Mouse (Mus musculus): ENCODE results near the gene Rarres2. TPM values are rescaled to one million over a fixed set of nuclear protein-coding genes. Genes with fewer than 3 reads are reported as not detected.

Rarres2 gene
- polyA plus RNA-seq, 1 experiment from 2014 or later, result 8.2 TPM

DNA sequence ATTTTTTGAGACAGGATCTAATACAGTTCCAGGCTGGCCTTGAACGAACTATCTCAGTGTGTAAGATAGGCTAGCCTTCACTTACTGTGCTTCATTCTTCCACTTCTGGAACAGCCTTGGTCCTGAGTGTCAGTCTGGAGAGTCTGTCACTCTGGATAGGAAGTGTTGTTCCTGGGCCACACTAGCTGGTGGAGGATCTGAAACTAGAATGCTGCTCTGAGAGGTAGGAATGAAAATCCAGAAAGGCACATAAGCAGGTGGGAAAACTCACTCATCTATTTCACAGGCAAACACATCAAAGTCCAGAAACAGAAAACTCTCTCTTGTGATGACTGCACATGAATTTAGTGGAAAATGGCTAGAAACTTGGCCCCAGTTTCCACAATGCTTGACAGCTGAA is 28.0 kb upstream of the Rarres2 start:
- Histone ChIP-seq H3K9me3 (ENCODE audit: control insufficient read depth, low read length) (peaks cover 25% of the 10 kb centered on the region), H3K4me2 (replicated peaks) (no peak overlapping the region), H3K4me1 (replicated peaks; ENCODE audit: control insufficient read depth, insufficient read depth, low read length) (peaks cover 13% of the 10 kb centered on the region), H3K4me3 (replicated peaks; ENCODE audit: low read length) (no peak overlapping the region), H3K27me3 (ENCODE audit: control insufficient read depth, insufficient read depth, low read length) (no peaks in the 10 kb centered on the region), H3K36me3 (replicated peaks; ENCODE audit: control insufficient read depth, insufficient read depth) (peaks cover 46% of the 10 kb centered on the region), H3K9ac (no peak overlapping the region), H3K27ac (peak overlapping the region; percentile 95)
- ATAC-seq (ENCODE audit: low FRiP score) (no peak), DNase-seq (ENCODE audit: low spot score) (no peak)
- 93% methylated on average over 1 of the region's 1 CpGs for WGBS

DNA sequence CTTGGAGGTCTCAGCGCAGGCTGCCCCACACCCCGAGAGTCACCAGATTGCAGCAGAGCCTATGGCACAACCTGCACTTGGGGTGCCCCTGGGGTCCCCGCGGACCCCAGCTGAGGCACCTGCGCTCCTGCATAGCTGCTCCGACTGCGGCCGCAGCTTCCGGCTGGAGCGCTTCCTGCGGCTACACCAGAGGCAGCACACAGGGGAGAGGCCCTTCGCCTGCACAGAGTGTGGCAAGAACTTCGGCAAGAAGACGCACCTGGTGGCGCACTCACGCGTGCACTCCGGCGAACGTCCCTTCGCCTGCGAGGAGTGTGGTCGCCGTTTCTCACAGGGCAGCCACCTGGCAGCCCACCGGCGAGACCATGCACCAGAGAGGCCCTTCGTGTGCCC is 24.6 kb upstream of the Rarres2 start:
- peaks cover 25% of the 10 kb centered on the region for H3K9me3 ChIP-seq (ENCODE audit: control insufficient read depth, low read length)
- DNase-seq (ENCODE audit: low spot score), result no peak
- no peak overlapping the region for H3K4me3 ChIP-seq (replicated peaks; ENCODE audit: low read length)
- peaks cover 22% of the 10 kb centered on the region for H3K4me1 ChIP-seq (replicated peaks; ENCODE audit: control insufficient read depth, insufficient read depth, low read length)
- peaks cover 51% of the 10 kb centered on the region for H3K36me3 ChIP-seq (replicated peaks; ENCODE audit: control insufficient read depth, insufficient read depth)
- no peak for ATAC-seq (ENCODE audit: low FRiP score)
- no peak overlapping the region for H3K27ac ChIP-seq
- no peak overlapping the region for H3K9ac ChIP-seq
- WGBS, result 96% methylated on average over 27 of the region's 27 CpGs
- H3K27me3 ChIP-seq (ENCODE audit: control insufficient read depth, insufficient read depth, low read length), result no peaks in the 10 kb centered on the region
- H3K4me2 ChIP-seq (replicated peaks), result no peak overlapping the region

DNA sequence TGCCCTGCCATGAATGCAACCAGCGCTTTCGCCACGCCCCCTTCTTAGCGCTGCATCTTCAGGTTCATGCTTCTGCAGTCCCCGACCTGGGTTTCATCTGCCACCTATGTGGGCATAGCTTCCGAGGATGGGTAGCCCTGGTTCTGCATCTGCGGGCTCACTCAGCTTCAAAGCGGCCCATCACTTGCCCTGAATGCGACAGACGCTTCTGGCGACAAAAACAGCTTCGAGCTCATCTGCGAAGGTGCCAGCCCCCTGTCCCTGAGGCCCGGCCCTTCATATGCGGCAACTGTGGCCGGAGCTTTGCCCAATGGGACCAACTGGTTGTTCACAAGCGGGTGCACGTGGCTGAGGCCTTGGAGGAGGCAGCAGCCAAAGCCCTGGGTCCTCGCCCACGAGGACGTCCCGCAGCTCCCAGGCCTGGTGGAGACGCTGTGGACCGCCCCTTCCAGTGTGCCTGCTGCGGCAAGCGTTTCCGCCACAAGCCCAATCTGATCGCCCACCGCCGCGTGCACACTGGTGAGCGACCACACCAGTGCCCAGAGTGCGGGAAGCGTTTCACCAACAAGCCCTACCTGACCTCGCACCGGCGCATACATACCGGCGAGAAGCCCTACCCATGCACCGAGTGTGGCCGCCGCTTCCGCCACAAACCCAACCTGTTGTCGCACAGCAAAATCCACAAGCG is 24.1 kb upstream of the Rarres2 start:
- DNase-seq (ENCODE audit: low spot score) (no peak), ATAC-seq (ENCODE audit: low FRiP score) (no peak)
- no peak overlapping the region for H3K4me3 ChIP-seq (replicated peaks; ENCODE audit: low read length)
- H3K36me3 ChIP-seq (replicated peaks; ENCODE audit: control insufficient read depth, insufficient read depth), result peaks cover 51% of the 10 kb centered on the region
- H3K4me2 ChIP-seq (replicated peaks), result no peak overlapping the region
- WGBS, result 97% methylated on average over 45 of the region's 45 CpGs
- peaks cover 22% of the 10 kb centered on the region for H3K4me1 ChIP-seq (replicated peaks; ENCODE audit: control insufficient read depth, insufficient read depth, low read length)
- peaks cover 25% of the 10 kb centered on the region for H3K9me3 ChIP-seq (ENCODE audit: control insufficient read depth, low read length)
- H3K27ac ChIP-seq, result no peak overlapping the region
- H3K9ac ChIP-seq, result no peak overlapping the region
- no peaks in the 10 kb centered on the region for H3K27me3 ChIP-seq (ENCODE audit: control insufficient read depth, insufficient read depth, low read length)

DNA sequence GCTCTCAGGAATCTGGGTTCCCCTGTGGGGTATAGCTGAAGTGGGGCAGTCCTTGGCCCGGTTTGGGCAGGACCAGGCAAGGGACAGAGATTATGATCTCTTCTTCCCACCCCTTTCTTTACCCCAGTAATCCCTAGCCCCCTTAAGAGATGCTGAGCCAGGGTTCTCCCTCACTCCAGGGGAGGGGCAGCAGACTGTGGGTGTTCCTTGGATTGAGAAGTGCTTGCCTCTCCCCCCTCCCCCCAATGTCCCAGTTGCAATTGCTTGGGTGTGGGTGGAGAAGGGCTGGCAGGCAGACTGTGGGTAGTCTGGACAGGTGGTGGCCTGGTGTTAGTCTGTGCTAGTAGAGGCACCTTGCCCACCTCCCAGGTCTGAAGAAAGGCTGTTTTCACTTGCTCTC is 22.7 kb upstream of the Rarres2 start:
- WGBS, result 85% methylated on average over 1 of the region's 1 CpGs
- H3K4me2 ChIP-seq (replicated peaks), result peak overlapping the region; percentile 72
- H3K27me3 ChIP-seq (ENCODE audit: control insufficient read depth, insufficient read depth, low read length), result no peaks in the 10 kb centered on the region
- ATAC-seq (ENCODE audit: low FRiP score), result no peak
- peaks cover 18% of the 10 kb centered on the region for H3K4me1 ChIP-seq (replicated peaks; ENCODE audit: control insufficient read depth, insufficient read depth, low read length)
- peak overlapping the region; percentile 94; the same call in 1 of the 2 replicates for H3K27ac ChIP-seq
- peak overlapping the region; percentile 70 for H3K4me3 ChIP-seq (replicated peaks; ENCODE audit: low read length)
- DNase-seq (ENCODE audit: low spot score), result no peak
- H3K9ac ChIP-seq, result peak overlapping the region; percentile 82
- peaks cover 50% of the 10 kb centered on the region for H3K36me3 ChIP-seq (replicated peaks; ENCODE audit: control insufficient read depth, insufficient read depth)
- peaks cover 25% of the 10 kb centered on the region for H3K9me3 ChIP-seq (ENCODE audit: control insufficient read depth, low read length)

DNA sequence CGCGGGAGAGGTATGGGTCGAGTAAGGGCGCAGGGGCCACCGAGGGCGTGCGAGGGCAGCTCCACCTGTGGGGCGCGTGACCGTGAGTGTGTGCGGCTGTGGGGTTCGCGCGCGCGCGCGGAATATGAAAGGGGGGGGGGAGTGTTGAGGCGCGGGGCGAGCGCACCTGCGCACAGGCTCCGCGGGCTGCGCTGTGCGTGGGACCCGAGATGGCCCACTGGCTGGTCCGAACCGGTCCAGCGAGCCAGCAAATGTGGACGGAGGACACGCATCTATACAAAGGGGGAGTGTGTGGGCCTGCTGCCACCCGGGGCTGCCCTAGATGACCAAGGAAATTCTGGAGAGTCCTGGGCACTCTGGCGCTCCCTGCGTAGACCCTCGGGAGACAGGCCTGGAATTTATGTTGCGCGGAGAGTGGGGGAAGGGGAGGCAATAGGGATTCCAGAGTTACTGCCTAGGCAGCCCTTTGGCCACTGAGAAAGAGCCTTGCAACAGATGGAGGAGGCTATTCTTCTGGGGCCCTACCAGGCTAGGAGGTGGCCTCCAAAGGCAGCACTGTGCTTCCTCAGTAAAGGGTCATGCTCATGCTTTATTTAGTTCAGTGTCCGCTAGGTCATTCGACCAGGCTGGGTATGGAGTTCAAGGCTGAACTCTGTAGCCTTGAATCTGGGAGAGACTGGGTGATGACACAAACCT is 21.6 kb upstream of the Rarres2 start:
- Histone ChIP-seq H3K4me3 (replicated peaks; ENCODE audit: low read length) (peak overlapping the region; percentile 70), H3K4me1 (replicated peaks; ENCODE audit: control insufficient read depth, insufficient read depth, low read length) (peaks cover 18% of the 10 kb centered on the region), H3K9ac (peak overlapping the region; percentile 82), H3K27ac (peak overlapping the region; percentile 94), H3K36me3 (replicated peaks; ENCODE audit: control insufficient read depth, insufficient read depth) (peaks cover 39% of the 10 kb centered on the region), H3K9me3 (ENCODE audit: control insufficient read depth, low read length) (peaks cover 25% of the 10 kb centered on the region), H3K4me2 (replicated peaks) (peak overlapping the region; percentile 72), H3K27me3 (ENCODE audit: control insufficient read depth, insufficient read depth, low read length) (no peaks in the 10 kb centered on the region)
- WGBS, result 1% methylated on average over 34 of the region's 41 CpGs
- DNase-seq (ENCODE audit: low spot score) (peak; percentile 70), ATAC-seq (ENCODE audit: low FRiP score) (peak; percentile 85)

DNA sequence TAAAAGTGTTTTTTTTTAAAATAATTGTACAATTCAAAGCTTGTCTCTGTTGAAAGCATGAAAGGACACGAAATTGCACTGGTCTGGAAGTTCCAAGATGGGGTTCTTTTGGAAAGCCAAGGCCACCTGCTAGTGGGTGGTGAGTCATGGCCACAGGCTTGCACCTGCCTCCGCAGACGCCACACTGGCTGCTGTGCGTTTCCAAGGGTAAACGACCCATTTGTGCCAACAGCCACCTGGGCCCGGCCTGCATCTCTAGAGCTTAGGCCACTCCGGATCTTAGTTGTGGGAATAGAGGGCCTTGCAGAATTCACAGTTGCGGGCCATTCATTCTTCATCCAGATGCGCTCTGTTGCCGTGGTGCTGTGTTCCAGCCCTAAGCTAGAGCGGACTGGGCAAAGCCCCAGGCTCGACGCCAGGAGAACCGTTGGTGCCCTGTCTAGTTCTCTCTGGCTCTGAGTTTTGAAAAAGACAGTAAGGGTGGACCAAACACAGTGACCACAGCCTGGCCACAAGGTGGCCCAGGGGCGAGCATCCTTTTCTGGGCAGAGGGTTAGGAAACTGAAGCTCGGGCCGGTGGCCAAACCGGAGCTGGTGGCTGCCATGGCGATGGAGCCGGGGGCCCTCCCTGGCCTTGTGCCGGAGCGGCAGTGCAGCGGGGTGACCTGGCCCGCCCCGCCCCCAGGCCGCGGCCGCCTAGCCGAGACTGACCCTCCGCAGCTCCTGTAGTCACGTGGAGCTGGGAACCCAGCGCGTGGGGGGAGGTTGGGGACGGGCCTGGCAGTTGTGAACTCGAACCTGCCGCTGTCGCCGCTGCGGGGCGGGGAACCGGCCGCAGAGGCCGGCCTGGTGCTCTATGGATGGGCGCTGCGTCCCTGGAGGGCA is 20.8 kb upstream of the Rarres2 start, which contains the start of the genes Repin1 and Gm44965:
Gene Repin1 (plus strand): TSS at position 726 of the 885 bp plus-strand sequence.
Gene Gm44965 (plus strand): TSS at position 784 of the 885 bp plus-strand sequence.
- peak within 1 kb of the TSS; percentile 94 for H3K27ac ChIP-seq
- 4% methylated on average over 45 of the region's 45 CpGs for WGBS

DNA sequence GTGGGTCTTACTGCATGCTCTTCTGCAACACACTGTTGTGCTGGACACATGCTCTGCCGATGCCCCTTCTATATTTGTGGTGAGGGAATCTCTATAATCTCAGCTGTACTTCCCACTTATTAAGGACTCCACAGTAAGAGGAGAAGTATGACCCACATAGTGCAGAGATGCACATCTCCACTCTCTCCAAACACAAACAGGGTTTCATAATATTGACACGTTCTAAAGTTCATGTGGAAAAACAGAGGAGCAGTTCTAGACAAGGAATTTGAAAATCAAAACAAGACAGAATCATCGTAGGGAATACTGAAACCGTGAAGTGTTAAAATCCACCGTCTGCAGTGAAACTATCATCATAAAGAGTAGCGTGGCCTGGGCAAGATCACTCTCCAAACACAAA is 19.3 kb upstream of the Rarres2 start:
- 92% methylated on average over 6 of the region's 6 CpGs for WGBS
- H3K27me3 ChIP-seq (ENCODE audit: control insufficient read depth, insufficient read depth, low read length), result no peaks in the 10 kb centered on the region
- peaks cover 10% of the 10 kb centered on the region for H3K9me3 ChIP-seq (ENCODE audit: control insufficient read depth, low read length)
- no peak overlapping the region for H3K9ac ChIP-seq
- H3K4me2 ChIP-seq (replicated peaks), result no peak overlapping the region
- DNase-seq (ENCODE audit: low spot score) (no peak), ATAC-seq (ENCODE audit: low FRiP score) (no peak)
- H3K36me3 ChIP-seq (replicated peaks; ENCODE audit: control insufficient read depth, insufficient read depth), result peaks cover 16% of the 10 kb centered on the region
- H3K27ac ChIP-seq, result no peak overlapping the region
- no peak overlapping the region for H3K4me3 ChIP-seq (replicated peaks; ENCODE audit: low read length)
- H3K4me1 ChIP-seq (replicated peaks; ENCODE audit: control insufficient read depth, insufficient read depth, low read length), result peaks cover 18% of the 10 kb centered on the region

More for the DNA sequence above, 20.8 kb upstream of the Rarres2 start, which contains the start of the genes Repin1 and Gm44965:
- peaks cover 25% of the 10 kb centered on the region for H3K9me3 ChIP-seq (ENCODE audit: control insufficient read depth, low read length)
- peaks cover 31% of the 10 kb centered on the region for H3K36me3 ChIP-seq (replicated peaks; ENCODE audit: control insufficient read depth, insufficient read depth)
- ATAC-seq (ENCODE audit: low FRiP score) (peak; percentile 92), DNase-seq (ENCODE audit: low spot score) (peak; percentile 87)
- peaks cover 18% of the 10 kb centered on the region for H3K4me1 ChIP-seq (replicated peaks; ENCODE audit: control insufficient read depth, insufficient read depth, low read length)
- H3K27me3 ChIP-seq (ENCODE audit: control insufficient read depth, insufficient read depth, low read length), result no peaks in the 10 kb centered on the region
- H3K9ac ChIP-seq, result peak within 1 kb of the TSS; percentile 82
- peak within 1 kb of the TSS; percentile 70 for H3K4me3 ChIP-seq (replicated peaks; ENCODE audit: low read length)
- peak within 1 kb of the TSS; percentile 72 for H3K4me2 ChIP-seq (replicated peaks)

DNA sequence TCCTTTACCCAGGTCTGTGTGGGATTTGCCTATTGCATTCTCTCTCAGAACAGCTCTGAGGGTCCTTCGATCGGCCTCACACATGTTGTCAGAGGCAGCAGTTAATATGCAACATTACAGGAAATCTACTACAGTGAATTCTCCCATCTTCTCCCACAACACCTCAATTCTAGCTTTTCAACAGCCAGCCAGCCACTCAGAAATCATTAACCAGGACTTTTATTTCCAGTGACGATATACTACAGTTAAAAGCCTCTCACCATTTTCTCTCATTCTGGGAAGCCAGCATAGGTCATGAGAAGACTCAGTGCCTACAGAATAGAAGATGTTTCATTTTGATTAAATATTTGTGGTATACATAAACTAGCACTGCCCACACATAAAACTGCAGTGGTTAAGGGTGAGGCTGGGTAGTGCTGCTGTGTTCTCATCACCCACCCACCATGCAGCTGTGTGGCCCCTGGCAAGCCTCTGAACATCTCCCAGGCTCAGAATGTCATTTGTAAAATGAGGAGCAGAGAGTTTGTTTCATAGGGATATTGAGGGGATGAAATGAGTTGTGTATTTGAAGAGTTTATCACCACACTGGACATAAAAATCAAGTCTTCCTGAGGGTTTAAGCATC is 18.7 kb upstream of the Rarres2 start:
- no peak overlapping the region for H3K27ac ChIP-seq
- H3K9ac ChIP-seq, result no peak overlapping the region
- H3K4me2 ChIP-seq (replicated peaks), result no peak overlapping the region
- peaks cover 4% of the 10 kb centered on the region for H3K9me3 ChIP-seq (ENCODE audit: control insufficient read depth, low read length)
- peaks cover 18% of the 10 kb centered on the region for H3K4me1 ChIP-seq (replicated peaks; ENCODE audit: control insufficient read depth, insufficient read depth, low read length)
- H3K27me3 ChIP-seq (ENCODE audit: control insufficient read depth, insufficient read depth, low read length), result no peaks in the 10 kb centered on the region
- peaks cover 11% of the 10 kb centered on the region for H3K36me3 ChIP-seq (replicated peaks; ENCODE audit: control insufficient read depth, insufficient read depth)
- no peak for ATAC-seq (ENCODE audit: low FRiP score)
- no peak overlapping the region for H3K4me3 ChIP-seq (replicated peaks; ENCODE audit: low read length)
- no peak for DNase-seq (ENCODE audit: low spot score)
- WGBS, result 77% methylated on average over 3 of the region's 3 CpGs

All from hindbrain, embryonic 14.5 days (tissue).